Mouse (Mus musculus): ENCODE measurements around the gene Scaf4.

The Scaf4 gene

DNA sequence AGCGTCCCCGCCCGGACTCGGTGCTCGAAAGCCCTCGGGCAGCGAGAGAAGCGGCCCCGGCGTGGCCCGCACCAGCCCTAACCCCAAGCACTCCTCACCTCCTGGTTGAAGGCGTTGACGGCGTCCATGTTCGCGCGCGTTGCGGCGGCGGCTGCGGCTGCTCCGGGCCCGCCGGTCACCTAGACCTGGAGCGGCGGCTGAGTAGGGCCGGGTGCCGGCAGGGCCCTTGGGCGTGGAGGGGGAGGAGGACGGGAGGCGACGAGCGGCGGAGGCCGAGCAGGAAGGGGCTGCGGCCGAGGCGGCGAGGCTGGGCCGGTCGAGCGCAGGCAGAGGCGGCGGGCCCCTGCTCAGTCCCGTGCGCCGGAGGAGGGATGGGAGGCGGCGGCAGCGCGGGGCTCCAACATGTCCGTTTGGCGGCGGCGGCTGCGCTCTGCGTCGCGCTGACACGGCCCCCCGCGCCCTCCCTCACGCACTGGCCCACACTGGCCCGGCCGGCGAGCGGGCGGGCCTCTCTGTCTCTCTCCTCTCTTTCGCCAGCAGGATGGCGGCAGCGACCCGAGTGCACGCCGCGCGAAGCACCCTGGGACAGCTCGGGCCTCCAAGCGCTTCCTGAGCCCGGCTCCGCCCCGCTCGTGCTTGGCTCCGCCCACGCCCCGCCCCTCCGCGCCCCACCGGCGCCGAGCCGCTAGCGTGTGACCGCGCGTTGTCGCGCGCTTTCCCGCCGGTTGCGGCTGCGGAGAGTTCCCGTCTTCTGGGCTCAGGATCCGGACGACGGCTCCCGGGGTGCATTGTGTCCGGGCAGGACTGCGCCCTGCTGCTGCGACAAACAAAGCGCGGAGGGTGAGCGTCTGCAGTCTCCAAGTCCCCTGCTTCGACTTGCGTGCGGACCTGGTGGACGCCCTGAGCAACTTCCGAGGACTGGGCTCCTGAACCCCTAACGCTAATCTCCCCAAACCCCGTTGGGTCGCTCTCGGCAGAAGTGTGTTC is at the start of gene Scaf4:
Scaf4 (minus strand) TSS at position 599 of the 987 bp plus-strand sequence.
- DNase-seq (ENCODE audit: low read depth), result peak; percentile 79

DNA sequence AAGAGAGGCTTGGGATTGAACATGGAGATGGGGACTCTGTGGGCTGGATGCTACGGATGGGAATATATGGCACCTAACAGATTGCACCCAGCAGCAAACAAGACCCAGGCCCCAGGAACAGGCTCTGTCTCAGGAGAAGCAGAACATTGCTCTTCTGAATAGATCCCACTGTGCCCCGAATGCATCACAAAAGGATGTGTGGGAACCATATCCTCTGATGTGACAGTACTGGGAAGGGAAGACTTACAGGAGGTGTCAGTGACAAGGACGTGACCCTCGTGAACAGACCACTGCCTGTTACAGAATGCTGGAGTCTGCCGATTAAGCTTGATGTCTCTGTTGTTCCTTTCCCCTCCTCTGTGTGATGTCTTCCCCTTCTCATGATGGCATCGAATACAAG is 48.2 kb upstream of the Scaf4 start:
- DNase-seq (ENCODE audit: low read depth), result no peak

DNA sequence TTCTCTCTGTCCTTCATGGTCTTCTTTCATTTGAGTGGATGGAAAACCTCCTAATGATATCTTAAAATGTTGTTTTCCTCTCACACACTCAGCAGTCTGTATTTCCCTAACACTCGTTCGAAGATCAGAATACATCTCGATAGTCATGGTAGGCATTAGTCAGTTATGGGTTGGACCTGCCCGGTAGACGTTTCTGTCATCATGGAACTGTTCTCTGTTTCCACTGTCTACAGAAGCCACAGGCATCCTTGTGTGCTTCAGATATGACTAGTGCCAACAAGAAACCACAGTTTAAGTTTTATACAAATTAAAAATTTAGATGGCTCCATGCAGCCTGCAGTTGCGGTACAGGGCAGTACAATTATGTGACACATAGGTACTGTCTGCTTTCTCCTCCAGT is 46.7 kb upstream of the Scaf4 start:
- no peak for DNase-seq (ENCODE audit: low read depth)

DNA sequence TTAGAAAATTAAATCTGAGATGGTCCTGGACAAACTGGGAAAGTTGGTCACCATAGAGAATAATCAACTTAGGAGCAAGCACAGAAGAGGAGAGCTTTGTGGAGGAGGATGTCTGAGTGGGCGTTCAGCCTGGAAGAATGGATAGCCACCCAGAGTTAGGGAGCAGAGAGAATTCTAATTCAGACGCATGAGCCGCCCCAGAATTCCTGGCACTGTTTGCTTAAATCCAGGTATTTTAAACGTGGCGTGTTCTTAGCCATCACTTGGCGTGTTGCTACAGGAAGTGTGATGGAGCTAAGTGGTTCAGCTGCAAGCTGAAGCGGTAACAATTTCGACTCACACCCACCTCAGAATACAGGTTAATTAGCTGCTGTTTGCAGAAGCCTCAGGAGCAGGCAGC is 45.2 kb upstream of the Scaf4 start:
- no peak for DNase-seq (ENCODE audit: low read depth)

DNA sequence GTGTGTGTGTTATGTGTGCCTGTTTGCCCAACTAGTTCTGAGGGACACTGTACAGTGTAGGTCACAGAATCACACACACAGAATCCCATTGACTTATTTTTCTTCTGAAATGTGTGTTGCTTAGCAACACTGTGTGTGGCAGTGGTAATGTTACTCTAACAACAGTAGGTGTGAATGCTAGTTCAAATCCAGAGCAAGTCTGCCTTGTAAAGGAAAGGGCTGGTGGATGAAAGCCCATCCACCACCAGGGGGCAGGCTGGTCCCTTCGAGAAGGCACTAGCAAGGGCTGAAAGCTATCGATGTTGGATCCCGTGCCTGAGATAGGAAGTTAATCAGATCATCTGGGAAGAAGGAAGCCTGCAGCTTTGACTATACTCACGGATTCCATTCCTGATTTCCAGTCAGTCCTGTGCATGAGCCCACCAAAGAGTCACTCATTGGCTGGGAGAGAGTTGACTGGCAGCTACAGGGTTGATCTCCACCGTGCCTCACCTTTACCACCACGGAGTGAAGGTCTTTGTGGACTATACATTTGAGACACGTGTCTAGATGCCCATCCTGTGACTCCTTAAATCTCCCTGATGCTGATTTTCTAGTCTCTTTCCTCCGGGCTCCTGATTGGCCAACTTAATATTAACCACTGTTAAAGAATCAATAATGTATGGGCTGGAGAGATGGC is 38.7 kb upstream of the Scaf4 start:
- peak; percentile 53 for DNase-seq (ENCODE audit: low read depth)

DNA sequence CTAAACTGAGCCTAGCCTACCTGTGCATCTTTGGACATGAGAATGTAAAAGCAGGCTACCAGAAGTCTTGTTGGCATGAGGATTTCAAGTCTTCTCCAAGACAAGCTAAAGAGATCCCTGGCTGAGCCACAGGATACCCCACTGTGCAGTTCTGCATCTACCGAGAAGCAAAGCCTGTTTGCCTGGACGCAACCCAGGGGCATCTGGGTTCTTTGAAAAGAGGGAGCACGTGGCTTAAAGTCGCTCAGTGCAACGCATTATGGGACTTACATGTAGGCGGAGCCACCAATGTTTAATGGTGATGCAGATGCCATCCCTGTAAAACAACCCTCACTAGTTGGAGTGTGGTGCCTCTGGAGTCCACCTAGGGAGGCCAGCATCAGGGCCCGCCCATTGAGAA is 35.0 kb upstream of the Scaf4 start:
- no peak for DNase-seq (ENCODE audit: low read depth)

DNA sequence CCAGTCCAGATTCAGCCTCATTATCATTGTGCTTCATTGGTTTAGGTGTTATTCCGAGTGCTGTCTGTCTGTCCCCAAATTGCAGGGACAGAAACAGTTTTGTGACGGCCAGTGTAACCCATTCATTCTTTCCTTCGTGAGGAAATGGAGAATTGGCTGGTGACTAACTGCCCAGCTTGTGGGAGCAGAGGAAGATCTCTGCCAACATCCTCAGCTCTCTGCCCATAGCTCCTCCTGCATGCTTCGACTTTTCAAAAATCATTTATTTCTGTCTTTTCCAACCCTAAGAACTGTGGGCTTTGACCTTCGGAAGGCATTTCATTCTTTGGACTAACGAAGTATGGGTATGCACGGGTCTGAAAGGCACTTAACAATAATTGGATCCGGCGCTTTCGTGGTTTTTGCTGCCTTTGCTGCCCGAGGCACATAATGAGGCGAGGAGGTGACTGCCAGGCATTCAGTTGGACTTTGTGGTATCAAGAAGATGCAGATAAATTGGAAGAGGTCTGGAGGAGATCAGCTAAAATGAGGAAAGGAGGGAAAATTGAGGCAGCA is 34.1 kb upstream of the Scaf4 start:
- DNase-seq (ENCODE audit: low read depth), result no peak

DNA sequence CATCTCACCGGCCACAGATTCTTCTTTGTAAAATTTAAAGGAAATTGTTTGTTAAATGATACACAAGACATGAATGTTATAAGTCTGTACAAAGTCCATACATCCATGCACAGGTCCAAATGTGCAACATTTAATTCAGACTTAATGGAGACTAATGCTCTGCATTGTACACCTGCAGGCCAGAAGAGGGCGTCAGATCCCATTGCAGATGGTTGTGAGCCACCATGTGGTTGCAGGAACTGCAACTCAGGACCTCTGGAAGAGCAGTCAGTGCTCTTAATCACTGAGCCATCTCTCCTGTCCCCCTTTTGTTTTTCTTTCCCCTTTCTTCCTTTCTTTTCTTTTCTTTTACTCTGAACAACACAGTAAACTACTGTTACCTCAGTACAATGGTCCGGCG is 33.5 kb upstream of the Scaf4 start:
- no peak for DNase-seq (ENCODE audit: low read depth)

DNA sequence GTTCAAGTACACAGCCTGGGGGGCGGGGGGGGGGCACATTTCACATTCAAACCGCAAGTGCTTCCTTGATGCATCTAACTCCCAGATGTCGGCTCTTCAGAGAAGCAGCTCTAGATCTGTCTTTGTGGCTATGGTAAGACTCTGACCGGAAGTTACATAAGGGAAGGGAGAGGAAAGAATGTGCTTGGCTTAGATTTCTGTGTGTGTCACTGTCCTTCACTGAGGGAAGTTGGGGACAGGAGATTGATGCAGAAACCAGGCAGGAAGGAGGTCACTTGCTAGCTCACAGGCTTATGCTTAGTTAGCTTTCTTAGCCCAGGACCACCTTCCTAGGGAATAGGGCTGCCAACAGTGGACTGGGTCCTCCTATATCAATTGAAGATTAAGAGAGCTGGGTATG is 31.6 kb upstream of the Scaf4 start:
- DNase-seq (ENCODE audit: low read depth), result no peak

DNA sequence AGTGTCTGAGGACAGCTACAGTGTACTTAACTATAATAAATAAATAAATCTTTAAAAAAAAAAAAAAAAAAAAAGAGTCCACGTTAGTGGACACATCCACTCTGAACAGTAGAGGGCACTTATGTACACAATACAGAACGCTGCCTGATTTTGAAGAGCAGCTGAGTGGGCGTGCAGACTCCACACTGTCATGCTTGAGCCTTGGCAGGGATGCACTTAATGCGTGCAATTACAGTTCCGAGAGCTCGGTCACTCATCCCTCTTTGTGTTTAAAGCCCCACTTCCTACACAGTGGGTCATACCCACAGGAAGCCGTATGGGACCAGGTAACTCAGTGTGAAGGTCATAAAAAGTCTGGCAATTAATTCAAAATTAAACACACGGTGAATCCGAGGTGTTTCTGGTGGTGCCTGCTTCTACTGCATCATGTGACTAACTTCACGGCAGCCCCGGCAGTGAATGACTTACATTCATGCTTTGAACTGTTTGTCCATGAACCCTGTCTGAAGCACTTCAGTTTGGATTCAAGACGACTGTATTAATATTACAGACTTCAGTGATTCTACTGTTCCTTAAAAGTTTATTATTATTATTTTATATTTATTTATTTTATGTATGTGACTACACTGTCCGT is 28.3 kb upstream of the Scaf4 start:
- no peak for DNase-seq (ENCODE audit: low read depth)

DNA sequence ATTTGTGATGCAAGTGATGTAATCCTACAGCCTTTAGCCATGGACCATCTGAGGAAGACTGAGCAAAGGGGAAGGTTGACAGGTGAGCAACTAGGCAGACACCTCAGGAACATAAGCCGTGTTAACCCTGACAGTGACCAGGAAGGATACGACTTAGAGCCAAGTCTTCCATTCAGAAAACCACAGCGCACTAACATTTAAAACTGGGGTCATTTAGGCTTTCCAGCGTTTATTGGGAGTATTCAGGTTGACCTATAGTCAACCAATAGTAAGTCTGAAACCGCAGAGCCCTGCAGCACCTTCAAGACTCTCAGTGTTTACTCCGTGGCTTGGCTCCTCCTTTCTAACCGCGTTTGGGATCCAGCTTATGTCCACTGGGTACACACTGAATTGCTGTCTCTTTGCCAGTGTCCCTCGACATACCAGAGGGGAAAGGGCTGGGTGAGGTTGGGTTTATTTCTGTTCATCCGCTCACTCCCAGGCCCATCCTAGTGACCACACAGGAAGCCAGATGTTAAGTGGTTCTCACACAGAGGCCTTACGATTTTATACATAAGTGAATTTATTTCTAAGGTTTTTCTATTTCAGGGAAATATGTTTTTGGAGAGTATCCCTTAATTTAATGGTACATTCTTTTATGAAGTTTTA is 26.3 kb upstream of the Scaf4 start:
- DNase-seq (ENCODE audit: low read depth), result no peak

DNA sequence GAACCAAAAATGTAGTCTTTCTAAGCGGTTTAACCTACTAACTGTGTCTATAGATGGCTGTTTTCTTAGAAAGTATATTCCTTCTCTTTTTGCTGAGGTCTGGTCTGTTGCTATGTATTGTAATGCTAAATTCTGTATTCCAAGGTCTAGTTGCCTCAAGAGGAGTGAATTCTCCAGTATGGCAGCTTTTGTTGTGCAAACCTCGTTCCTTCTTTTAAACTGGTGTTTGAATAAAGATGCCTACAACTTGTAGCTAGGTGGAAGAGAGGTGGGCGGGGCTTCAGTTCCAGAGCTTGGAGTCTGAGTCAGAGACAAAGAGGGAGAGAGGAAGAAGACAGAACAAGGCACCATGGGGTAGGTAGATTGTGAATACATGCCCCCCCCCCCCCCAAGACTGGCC is 25.5 kb upstream of the Scaf4 start:
- no peak for DNase-seq (ENCODE audit: low read depth)

DNA sequence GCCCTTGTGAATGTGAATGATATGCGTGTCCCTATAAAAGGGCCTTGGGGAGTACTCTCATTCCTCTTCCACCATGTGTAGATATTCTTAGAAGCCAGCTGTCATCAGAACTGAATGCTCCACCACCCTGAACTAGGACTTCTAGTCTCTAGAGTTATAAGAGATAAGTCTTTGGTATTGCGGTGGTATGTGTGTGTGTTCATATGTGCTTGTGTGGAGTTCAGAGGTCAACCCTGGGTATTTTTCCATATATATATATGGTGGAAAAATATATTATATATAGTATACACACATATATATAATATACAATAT is 19.6 kb upstream of the Scaf4 start:
- DNase-seq (ENCODE audit: low read depth), result no peak

DNA sequence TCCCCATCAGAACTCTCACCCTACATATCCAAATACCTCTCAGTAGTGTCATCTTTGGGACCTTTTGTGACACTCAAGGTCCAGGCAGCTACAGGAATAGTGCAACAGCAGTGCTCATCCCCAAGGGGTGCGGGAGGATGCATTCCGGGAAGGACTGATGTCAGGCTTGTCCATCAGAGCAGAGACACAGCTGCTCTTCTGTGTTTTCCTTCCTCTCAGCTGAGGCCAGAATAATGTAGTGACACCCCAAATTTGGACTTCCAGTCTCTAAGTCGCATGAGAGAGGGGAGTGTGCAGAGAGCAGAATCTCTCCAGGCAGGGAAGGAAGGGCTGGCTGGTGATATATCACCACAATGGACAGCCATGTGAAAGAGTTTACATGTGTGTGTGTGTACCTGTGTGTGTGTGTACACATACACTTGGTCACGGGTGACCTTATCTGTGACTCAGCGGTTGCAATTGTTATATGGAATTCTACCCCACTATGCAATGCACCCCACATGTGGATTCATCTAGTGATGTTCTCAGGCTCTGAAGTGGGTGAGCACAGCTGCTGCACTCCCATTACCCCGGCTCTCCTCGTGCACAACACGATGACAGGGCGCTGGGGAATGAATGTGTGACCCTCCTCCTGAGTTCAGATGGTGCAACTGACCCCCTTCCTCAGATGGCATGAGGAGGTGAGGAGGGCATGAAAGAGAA is 19.1 kb upstream of the Scaf4 start:
- DNase-seq (ENCODE audit: low read depth), result no peak

DNA sequence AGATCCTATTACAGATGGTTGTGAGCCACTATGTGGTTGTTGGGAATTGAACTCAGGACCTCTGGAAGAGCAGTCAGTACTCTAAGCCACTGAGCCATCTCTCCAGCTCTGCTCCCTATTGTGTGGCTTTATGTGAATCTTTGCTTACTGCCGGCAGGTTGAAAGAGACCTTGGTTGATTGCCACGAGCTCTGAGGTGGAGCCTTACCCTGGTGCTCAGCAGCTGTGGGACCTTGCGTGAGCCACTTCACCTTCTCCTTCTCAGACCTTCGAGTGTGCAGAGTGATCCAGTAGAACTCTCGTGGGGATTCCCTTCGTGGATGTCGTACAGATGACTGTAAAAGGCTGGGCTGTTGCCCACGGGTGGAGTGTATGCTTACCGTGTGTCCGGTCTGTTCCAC is 17.4 kb upstream of the Scaf4 start:
- DNase-seq (ENCODE audit: low read depth), result no peak

DNA sequence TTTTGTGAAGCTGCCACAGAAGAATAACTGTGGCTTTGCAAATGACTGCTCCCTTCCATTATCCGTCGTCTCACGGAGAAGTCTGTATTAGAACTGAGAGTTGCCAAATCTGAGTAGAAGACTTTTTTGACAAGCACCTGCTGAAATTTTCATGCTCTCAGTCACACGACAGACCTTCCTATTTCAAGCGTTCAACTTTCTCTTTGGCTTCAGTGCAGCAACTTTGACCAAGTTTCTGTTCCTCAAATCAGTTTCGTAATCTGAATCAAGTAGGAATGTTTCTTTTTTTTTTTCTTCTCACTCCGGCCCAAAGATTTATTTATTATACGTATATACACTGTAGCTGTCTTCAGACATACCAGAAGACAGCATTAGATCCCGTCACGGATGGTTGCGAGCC is 16.6 kb upstream of the Scaf4 start:
- DNase-seq (ENCODE audit: low read depth), result no peak

DNA sequence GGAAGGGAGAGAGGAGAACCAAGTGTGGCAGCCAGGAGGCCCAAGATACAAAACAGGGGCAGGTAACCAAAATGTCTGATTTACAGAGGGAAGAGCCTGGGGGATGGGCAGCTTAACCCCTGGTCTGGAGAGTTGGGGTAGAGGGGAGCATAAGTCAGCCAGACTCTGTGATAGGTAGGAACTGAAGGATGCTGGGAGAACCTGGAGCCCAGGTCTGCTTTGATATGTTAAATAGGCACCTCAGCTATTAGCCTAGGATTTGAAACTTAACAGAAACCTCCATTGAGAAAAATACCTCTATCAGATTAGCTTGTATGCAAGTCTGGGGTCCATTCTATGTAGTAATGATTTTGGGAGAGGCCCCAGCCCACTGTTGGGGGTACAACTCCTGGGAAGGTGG is 15.3 kb upstream of the Scaf4 start:
- DNase-seq (ENCODE audit: low read depth), result no peak

DNA sequence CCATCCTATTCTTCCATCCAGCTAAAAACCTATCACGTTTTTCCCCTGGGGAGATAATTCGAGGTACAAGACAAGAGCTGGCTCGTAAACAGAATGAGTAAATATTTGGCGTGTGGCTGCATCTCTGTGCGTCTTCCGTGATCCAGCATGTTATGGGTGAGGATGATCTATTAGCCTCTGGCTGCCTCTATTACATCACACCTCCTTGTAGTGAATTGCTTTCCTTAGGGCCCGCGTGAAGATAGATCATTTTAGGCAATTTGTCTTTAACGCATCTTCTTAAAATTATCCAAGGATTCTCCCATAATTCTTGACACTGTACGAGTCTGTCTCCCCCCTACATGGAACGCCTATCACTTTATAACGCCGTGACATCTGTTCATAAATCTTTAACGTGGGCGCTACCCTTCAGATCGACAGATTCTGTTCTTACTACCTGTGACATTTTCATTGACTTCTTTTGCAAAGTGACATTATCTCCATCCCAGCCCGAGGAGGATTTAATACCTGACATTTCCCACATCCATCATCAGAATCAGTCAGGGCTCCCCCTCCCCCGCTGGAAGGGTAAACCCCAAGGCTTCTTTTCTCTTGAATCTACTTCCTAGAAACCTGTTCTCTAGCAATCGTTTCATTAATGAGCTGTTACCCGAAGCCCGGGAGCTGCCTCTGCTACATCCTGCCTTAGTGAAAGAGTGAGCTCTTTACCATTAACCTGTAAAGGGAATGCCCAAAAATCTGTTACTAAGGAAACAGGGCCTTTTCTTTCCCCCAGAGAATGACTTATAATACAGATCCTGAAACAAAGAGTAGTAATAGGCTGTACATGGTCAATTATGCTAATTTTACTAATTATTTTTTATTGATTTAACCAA is 14.4 kb upstream of the Scaf4 start:
- DNase-seq (ENCODE audit: low read depth), result no peak

DNA sequence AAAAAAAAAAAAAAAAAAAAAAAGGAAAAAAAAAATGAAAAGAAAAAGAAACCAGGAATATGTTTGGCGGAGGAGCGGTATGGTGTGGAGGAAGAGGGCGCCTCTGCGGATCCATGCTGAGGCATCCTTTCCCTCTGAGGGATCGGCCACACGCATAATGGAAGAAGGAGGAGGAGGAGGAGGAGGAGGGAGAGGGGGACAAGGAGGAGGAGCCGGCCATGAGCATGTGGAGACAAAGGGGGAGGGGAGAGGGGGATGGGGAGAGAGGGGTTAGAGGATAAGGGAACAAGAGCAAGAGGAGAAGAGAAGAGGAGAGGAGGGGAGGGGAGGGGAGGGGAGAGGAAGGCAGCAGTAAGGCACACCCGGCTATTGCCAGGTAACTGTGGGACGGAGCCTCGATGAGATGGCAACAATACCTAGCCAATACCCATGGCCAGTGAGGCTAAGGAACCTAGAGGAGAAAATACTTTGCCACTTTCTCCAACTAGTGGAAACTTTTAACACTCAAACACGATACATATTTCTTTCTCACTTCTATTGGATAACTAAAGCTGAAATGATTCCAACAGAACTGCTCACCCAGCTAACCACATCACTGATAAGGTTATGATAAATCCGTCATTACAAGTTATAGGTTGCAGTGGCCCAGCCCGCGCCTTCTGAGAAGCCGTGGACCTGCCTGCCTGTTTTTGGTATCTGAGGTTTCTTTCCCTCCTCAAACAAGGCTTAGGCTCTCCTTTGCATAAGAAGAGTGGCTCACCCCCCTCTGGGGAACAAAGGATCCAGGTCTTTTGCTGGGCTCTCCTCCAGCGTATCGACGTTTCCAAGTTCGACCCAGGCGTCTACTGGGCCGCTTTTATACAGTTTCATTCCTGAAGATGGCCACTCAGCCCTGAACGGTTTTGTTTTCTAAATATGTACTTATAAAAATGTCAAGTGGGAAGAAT is 13.4 kb upstream of the Scaf4 start:
- DNase-seq (ENCODE audit: low read depth), result no peak

DNA sequence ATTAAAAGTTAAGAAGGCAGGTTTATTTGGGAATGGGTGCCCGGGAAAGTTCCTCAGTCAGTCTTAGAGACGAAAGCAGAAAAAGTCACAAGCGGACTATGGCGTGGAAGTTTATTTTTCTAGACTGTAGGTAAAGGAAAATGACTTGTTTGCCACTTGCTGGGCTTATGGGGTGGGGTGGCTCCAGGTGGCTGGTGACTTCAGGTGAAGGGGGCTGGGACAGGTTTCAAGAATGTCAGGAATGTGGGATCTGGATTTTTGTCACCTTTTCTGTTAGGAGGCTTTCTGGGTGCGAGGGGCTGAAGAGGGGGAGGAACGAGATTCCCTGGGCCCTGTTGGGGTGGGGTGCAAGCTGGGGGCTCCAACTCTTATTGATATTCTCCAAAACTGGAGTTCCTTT is 7.4 kb upstream of the Scaf4 start:
- no peak for DNase-seq (ENCODE audit: low read depth)
